Mouse (Mus musculus) lung, embryonic 16.5 days (tissue): ENCODE results near the gene Hoxc5. TPM values are rescaled to one million over a fixed set of nuclear protein-coding genes. Genes with fewer than 3 reads are reported as not detected.

Experiments used
- ATAC-seq: fragments of 200-750 bp; cut with Nextera tagmentation; 2 replicates; pipeline ENCODE4 v1.8.0; 2017; ENCODE audit warnings: low read depth, mild to moderate bottlenecking, moderate library complexity
- H3K27ac ChIP-seq: fragments of 300-500 bp; sonication (generic); 2 replicates; pipeline ENCODE4 v1.5.1; 2014; ENCODE audit warnings: mild to moderate bottlenecking, control low read depth, low read length
- H3K27me3 ChIP-seq: fragments of 300-500 bp; sonication (generic); 2 replicates; pipeline ENCODE4 v1.6.1; 2014; ENCODE audit warnings: low read depth, low read length, mixed read lengths; ENCODE audit not compliant: control insufficient read depth, insufficient read depth
- H3K36me3 ChIP-seq: fragments of 300-500 bp; sonication (generic); 2 replicates; pipeline ENCODE4 v1.6.1; 2014; ENCODE audit warnings: low read length; ENCODE audit not compliant: control insufficient read depth, insufficient read depth
- H3K4me1 ChIP-seq: fragments of 300-500 bp; sonication (generic); replicated peaks from 2 replicates; pipeline ENCODE4 v1.6.1; 2014; ENCODE audit warnings: low read length, mixed read lengths; ENCODE audit not compliant: control insufficient read depth, insufficient read depth
- H3K4me2 ChIP-seq: fragments of 300-500 bp; sonication (generic); 2 replicates; pipeline ENCODE4 v1.6.1; 2014; ENCODE audit warnings: low read depth, low read length, control low read depth
- H3K4me3 ChIP-seq: fragments of 300-500 bp; sonication (generic); 2 replicates; pipeline ENCODE4 v1.5.1; 2014; ENCODE audit warnings: mild to moderate bottlenecking, low read length, control low read depth
- H3K9ac ChIP-seq: fragments of 300-500 bp; sonication (generic); 2 replicates; pipeline ENCODE4 v1.6.1; 2014; ENCODE audit warnings: low read length, control low read depth
- H3K9me3 ChIP-seq: fragments of 300-500 bp; sonication (generic); 2 replicates; pipeline ENCODE4 v1.6.1; 2016; ENCODE audit warnings: low read length; ENCODE audit not compliant: control insufficient read depth
- WGBS: fragments of 180-500 bp; shearing (Covaris S2); extraction: QIAGEN DNeasy Blood & Tissue Kit; methylation state at CpG from one replicate; pipeline ENCODE4 v1.1.7; 2014; 5-methylcytosine and 5-hydroxymethylcytosine counted together
- polyA plus RNA-seq: library from polyadenylated mRNA; unstranded; fragments of >200 nt; fragmentation: Nextera tagmentation; extraction: Ambion mirVana; gene quantifications from 2 replicates; pipeline ENCODE4 v1.2.1, GENCODE M21; 2015

Gene Hoxc5
- polyA plus RNA-seq, 1 experiment from 2014 or later: 0.31 TPM

DNA sequence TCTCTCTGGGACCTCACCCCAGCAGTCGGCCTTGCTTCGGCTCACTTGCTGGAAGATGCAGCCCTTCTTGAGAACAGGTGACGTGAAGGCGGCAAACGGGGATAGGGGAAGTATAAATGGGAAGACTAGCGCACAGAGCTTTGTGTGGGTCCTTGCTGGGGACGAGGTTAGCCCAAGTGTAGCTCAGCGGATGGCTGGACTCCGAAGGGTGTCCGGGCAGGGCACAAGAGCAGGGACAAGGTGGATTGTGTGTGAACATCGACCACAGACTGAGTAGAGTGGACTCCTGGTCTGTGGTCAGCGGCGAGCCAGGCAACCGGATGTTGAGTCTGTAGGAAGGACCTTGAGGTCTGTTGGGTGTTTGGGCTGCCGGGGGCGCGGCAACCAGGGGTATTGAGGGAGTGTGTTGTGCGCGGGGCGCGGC, 8.5 kb downstream of the Hoxc5 start:
- H3K27ac ChIP-seq: no peak overlapping the region
- no peaks in the 10 kb centered on the region for H3K36me3 ChIP-seq
- H3K4me2 ChIP-seq: no peak overlapping the region
- H3K27me3 ChIP-seq: peaks cover 99% of the 10 kb centered on the region
- WGBS: 1% methylated on average over 21 of the region's 21 CpGs
- no peaks in the 10 kb centered on the region for H3K9me3 ChIP-seq
- ATAC-seq: no peak
- no peak overlapping the region for H3K9ac ChIP-seq
- no peak overlapping the region for H3K4me3 ChIP-seq
- H3K4me1 ChIP-seq: no peaks in the 10 kb centered on the region; the same call in 1 of the 2 replicates

DNA sequence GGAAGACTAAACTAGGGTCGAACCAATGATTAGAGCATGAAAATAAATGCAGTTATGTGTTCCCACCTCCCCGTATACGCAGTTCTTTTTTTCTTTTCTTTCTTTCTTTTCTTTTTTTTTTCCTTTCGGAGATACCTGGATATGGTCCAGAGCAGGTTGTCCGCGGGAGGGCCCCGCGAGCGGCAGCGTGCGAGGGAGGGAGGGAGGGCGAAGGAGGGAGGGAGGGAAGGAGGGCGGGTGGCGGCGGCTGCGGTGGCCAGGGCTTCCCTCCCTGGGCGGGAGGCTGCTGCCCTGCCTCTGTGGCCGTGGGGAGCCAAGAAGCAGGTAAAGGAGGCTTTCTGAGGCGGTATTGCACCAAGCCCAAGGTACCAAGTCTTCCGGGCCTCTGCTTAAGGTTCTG, 8.9 kb downstream of the Hoxc5 start, which contains the start of gene Hoxc9:
TSS of gene Hoxc9 (plus strand) at position 269 of the 400 bp plus-strand sequence.
- Histone ChIP-seq H3K27me3 (peaks cover 99% of the 10 kb centered on the region), H3K27ac (no peak within 1 kb of the TSS), H3K4me2 (0 out of 2 replicates have a peak within 1 kb of the TSS, but pooled peaks have one; percentile 7), H3K9me3 (no peaks in the 10 kb centered on the region), H3K36me3 (no peaks in the 10 kb centered on the region), H3K9ac (no peak within 1 kb of the TSS), H3K4me3 (no peak within 1 kb of the TSS), H3K4me1 (no peaks in the 10 kb centered on the region; the same call in 1 of the 2 replicates)
- 4% methylated on average over 14 of the region's 20 CpGs for WGBS
- ATAC-seq: no peak

DNA sequence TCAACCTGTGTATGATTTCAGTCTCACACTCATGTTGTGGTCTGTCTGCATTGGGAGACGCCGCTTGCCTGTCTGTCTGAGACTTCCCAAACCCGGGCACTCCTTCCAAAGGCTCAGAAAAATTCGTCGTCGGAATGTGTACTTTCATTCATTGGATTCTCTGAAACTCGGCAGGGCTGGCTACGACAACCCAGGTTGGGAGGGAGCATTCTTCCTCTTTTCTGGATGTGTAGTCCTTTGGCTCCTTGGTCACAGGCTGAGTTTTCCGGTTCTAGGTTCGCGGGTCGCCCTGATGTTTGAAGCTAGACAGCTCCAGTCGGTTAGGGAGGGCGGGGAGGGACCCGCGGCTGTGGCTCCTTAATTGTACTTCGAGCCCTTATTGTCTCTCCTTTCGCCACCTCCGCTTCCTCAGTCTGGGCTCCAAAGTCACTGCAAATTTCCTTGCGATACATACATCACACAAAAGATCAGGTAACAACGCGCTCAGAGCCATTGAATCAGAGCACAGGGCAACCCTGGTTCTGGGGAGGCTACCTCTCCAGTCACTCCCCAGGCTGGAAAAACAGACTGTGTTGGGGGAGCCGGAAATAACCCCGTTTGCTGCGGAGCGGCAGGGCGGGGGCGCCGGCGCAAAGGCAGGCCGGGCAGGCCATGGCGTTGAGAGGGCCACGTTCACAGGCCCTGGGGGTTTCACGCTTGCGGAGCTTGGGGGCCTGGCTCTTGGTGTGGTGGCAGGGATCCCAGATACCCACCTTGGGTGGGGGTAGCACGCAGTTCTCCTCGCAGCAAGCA, 9.6 kb downstream of the Hoxc5 start:
- Histone ChIP-seq H3K4me3 (no peak overlapping the region), H3K27ac (no peak overlapping the region), H3K27me3 (peaks cover 99% of the 10 kb centered on the region), H3K4me2 (0 out of 2 replicates have a peak overlapping the region, but pooled peaks have one; percentile 7), H3K9ac (no peak overlapping the region), H3K9me3 (no peaks in the 10 kb centered on the region), H3K36me3 (no peaks in the 10 kb centered on the region), H3K4me1 (no peaks in the 10 kb centered on the region; the same call in 1 of the 2 replicates)
- ATAC-seq: no peak
- WGBS: 2% methylated on average over 37 of the region's 37 CpGs

DNA sequence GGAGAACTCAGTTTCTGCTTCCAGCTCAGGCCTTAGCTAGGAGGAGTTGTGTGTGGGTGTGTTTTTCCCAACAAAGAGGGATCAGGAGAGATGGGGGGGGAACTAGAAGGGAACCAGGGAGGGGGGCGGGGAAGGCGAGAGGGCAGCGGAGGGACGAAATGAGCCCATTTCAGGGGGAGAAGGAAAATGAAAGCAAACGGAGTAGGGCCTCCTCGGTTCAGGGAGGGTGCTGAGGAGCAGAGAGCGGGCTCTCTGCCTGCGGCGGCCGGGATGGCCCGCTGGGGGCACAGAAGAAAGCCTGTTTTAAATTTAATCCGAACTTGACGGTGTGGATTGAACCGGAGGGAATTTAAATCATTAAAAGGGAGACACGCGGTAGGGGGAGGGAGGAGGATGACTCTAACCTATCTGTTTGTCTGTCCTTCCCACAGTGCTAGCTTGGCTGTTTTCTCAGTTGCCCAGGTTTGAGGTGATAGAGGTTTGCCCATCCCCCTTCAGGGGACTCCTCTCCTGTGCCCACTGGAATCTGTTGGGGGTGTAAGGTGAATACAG, 10.3 kb downstream of the Hoxc5 start:
- no peak overlapping the region for H3K9ac ChIP-seq
- no peak overlapping the region for H3K27ac ChIP-seq
- 0 out of 2 replicates have a peak overlapping the region, but pooled peaks have one; percentile 7 for H3K4me2 ChIP-seq
- no peaks in the 10 kb centered on the region for H3K36me3 ChIP-seq
- WGBS: 4% methylated on average over 15 of the region's 16 CpGs
- no peaks in the 10 kb centered on the region; the same call in 1 of the 2 replicates for H3K4me1 ChIP-seq
- H3K27me3 ChIP-seq: peaks cover 97% of the 10 kb centered on the region
- no peak for ATAC-seq
- H3K9me3 ChIP-seq: no peaks in the 10 kb centered on the region
- H3K4me3 ChIP-seq: no peak overlapping the region; the same call in 1 of the 2 replicates

GRCm38 (mm10) chr15:102978615-102979515, 11.6 kb downstream of the Hoxc5 start:
- H3K9me3 ChIP-seq: no peaks in the 10 kb centered on the region
- no peak overlapping the region for H3K27ac ChIP-seq
- no peak for ATAC-seq
- H3K4me2 ChIP-seq: no peak overlapping the region
- H3K27me3 ChIP-seq: peaks cover 96% of the 10 kb centered on the region
- 3% methylated on average over 13 of the region's 13 CpGs for WGBS
- H3K4me3 ChIP-seq: no peak overlapping the region
- H3K9ac ChIP-seq: no peak overlapping the region
- H3K36me3 ChIP-seq: no peaks in the 10 kb centered on the region
- no peaks in the 10 kb centered on the region; the same call in 1 of the 2 replicates for H3K4me1 ChIP-seq

DNA sequence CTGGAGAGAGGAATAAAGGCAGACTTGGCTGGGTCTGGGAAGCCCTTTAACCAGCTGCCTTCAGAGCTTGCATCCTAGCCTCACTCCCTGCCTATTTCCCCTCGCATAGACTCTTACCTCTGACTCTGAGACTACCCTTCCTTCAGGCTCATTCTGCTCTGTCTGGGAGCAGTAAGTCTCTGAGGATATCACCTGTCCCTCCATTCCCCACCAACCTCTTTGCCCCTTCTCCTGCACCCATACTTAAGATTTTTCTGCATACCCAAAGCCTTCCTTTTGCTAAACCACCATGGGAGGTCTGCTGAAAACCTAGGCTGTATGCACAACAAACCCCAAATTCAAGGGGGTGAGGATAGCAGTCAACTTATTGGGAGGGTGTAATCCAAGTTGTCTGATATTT, 12.7 kb downstream of the Hoxc5 start:
- Histone ChIP-seq H3K9me3 (no peaks in the 10 kb centered on the region), H3K4me1 (no peaks in the 10 kb centered on the region; the same call in 1 of the 2 replicates), H3K4me2 (no peak overlapping the region), H3K36me3 (no peaks in the 10 kb centered on the region), H3K4me3 (no peak overlapping the region), H3K27me3 (peaks cover 96% of the 10 kb centered on the region), H3K27ac (no peak overlapping the region), H3K9ac (no peak overlapping the region)
- no peak for ATAC-seq
- 0% methylated on average over 1 of the region's 1 CpGs for WGBS

GRCm38 (mm10) chr15:102980352-102980751, 13.1 kb downstream of the Hoxc5 start:
- Histone ChIP-seq H3K9ac (no peak overlapping the region), H3K4me2 (no peak overlapping the region), H3K27me3 (peaks cover 96% of the 10 kb centered on the region), H3K9me3 (no peaks in the 10 kb centered on the region), H3K4me3 (no peak overlapping the region), H3K4me1 (no peaks in the 10 kb centered on the region; the same call in 1 of the 2 replicates), H3K27ac (no peak overlapping the region), H3K36me3 (no peaks in the 10 kb centered on the region)
- ATAC-seq: no peak
- WGBS: 3% methylated on average over 11 of the region's 11 CpGs

- WGBS: 1% methylated on average over 14 of the region's 14 CpGs
- Histone ChIP-seq H3K27me3 (peaks cover 96% of the 10 kb centered on the region), H3K4me3 (no peak overlapping the region), H3K9me3 (no peaks in the 10 kb centered on the region), H3K4me2 (no peak overlapping the region), H3K36me3 (no peaks in the 10 kb centered on the region), H3K4me1 (no peaks in the 10 kb centered on the region; the same call in 1 of the 2 replicates), H3K27ac (no peak overlapping the region), H3K9ac (no peak overlapping the region)
- no peak for ATAC-seq
Observed at GRCm38 (mm10) chr15:102980912-102981311, 13.7 kb downstream of the Hoxc5 start.
